Mouse (Mus musculus) hindbrain, embryonic 12.5 days (tissue): ENCODE measurements around the gene Nxpe3. TPM values are rescaled to one million over a fixed set of nuclear protein-coding genes. Genes with fewer than 3 reads are reported as not detected.

Experiments used
- ATAC-seq: fragments of 200-750 bp; cut with Nextera tagmentation; 2 replicates; pipeline ENCODE4 v1.8.0; 2017; ENCODE audit warnings: moderate TSS enrichment; ENCODE audit not compliant: low FRiP score
- H3K27ac ChIP-seq: fragments of 300-500 bp; sonication (generic); 2 replicates; pipeline ENCODE4 v1.5.1; 2016; ENCODE audit warnings: mild to moderate bottlenecking
- H3K27me3 ChIP-seq: fragments of 300-500 bp; sonication (generic); 2 replicates; pipeline ENCODE4 v1.6.1; 2016; ENCODE audit warnings: mild to moderate bottlenecking
- H3K36me3 ChIP-seq: fragments of 300-500 bp; sonication (generic); 2 replicates; pipeline ENCODE4 v1.6.1; 2016; ENCODE audit warnings: mild to moderate bottlenecking
- H3K4me1 ChIP-seq: fragments of 300-500 bp; sonication (generic); 2 replicates; pipeline ENCODE4 v1.6.1; 2016
- H3K4me2 ChIP-seq: fragments of 300-500 bp; sonication (generic); replicated peaks from 2 replicates; pipeline ENCODE4 v1.6.1; 2016; ENCODE audit warnings: mild to moderate bottlenecking
- H3K4me3 ChIP-seq: fragments of 300-500 bp; sonication (generic); 2 replicates; pipeline ENCODE4 v1.5.1; 2016; ENCODE audit warnings: mild to moderate bottlenecking
- H3K9ac ChIP-seq: fragments of 300-500 bp; sonication (generic); 2 replicates; pipeline ENCODE4 v1.6.1; 2016; ENCODE audit warnings: mild to moderate bottlenecking, moderate library complexity
- H3K9me3 ChIP-seq: fragments of 300-500 bp; sonication (generic); replicated peaks from 2 replicates; pipeline ENCODE4 v1.6.1; 2016; ENCODE audit warnings: mild to moderate bottlenecking
- WGBS: fragments of 180-500 bp; shearing (Covaris S2); methylation state at CpG from one replicate; pipeline ENCODE4 v1.1.7; 2016; 5-methylcytosine and 5-hydroxymethylcytosine counted together
- polyA plus RNA-seq: library from polyadenylated mRNA; unstranded; fragments of >200 nt; fragmentation: Nextera tagmentation; extraction: Ambion mirVana; gene quantifications from 2 replicates; pipeline ENCODE4 v1.2.1, GENCODE M21; 2016

Gene Nxpe3
- 0.77 and 1.1 TPM in 2 replicates for polyA plus RNA-seq

DNA sequence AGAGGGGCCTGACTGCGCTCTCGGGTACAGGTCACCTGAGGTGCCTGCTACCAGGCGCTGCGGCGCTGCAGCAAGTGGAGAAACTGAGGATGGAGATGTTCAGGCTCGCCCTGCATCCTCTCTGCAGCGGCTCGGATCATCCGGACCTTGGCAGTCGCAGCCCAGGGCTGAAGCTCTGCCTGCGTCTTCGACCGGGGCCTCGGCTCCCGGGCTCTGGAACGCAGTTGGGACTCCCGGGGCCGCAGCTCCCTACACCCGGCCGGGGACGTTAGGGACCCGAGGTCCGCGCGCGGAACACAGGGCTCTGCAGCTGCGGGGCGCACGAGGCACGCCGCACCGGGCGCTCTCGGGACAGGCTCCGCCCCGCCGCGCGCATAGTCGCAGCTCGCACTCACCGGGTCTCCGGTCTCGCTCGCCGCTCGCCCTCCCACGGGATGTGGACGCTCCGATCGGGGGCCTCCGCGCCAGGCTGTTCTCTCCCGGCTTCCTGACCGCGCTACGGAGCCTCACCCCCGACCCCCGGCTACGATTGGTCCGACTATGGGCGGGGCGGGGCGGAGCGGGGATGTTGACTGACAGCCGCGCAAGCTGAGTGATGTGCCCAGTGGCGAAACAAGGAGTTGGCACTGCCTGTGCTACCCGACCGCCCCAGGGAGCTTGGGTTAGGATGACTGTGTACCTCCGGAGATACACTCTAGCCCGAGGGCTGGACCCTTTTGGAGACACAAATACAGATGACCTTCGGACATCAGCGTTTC, at the start of gene Nxpe3:
Gene Nxpe3 (minus strand): TSS at position 393 of the 758 bp plus-strand sequence.
- Histone ChIP-seq H3K4me1 (peaks cover 12% of the 10 kb centered on the region), H3K9me3 (no peaks in the 10 kb centered on the region), H3K4me3 (peak within 1 kb of the TSS; percentile 74), H3K36me3 (peaks cover 5% of the 10 kb centered on the region; the same call in 1 of the 2 replicates), H3K27me3 (no peaks in the 10 kb centered on the region), H3K4me2 (peak within 1 kb of the TSS; percentile 82), H3K9ac (peak within 1 kb of the TSS; percentile 77), H3K27ac (peak within 1 kb of the TSS; percentile 84)
- ATAC-seq: peak; percentile 97
- under 1% methylated on average over 72 of the region's 74 CpGs for WGBS

DNA sequence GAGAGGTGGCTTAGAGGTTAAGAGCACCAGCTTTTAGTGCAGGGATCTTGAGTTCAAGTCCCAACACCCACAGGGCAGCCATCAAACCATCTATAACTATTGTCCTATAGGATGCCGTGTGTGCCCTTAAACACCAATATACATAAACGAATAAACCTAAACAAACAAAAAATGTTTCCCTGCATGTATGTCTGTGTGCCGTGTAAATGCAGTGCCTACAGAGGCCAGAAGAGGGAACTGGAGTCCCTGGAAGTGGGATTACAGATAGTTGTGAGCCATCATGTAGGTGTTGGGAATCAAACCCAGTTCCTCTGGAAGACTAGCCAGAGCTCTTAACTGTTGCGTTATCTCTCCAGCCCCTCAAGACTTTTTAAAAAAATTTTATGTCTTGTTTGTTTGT, 45.7 kb upstream of the Nxpe3 start:
- no peak overlapping the region for H3K4me2 ChIP-seq
- WGBS: 92% methylated on average over 4 of the region's 4 CpGs
- no peaks in the 10 kb centered on the region for H3K36me3 ChIP-seq
- H3K9ac ChIP-seq: no peak overlapping the region
- ATAC-seq: no peak
- H3K27me3 ChIP-seq: no peaks in the 10 kb centered on the region
- H3K4me3 ChIP-seq: no peak overlapping the region
- H3K9me3 ChIP-seq: no peaks in the 10 kb centered on the region
- no peaks in the 10 kb centered on the region for H3K4me1 ChIP-seq
- no peak overlapping the region for H3K27ac ChIP-seq

DNA sequence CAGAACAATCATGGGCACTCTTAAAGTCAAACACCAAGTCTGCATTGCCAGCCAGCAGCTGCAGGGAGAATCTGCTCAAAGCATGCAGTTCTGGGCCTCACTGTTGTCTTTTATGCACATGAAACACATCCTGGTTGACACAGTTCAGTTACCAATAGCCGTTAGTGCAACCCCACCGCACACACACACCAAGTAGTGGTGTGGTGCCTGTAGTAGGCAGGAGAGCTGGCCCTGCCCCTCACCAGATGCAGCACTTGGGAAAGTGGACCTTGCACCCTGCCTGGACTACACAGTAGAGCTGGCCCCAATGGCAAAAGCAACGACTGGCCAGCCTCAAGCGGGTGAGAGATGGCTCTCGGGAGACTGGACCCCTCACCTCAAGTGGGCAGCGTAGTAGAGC, 44.6 kb upstream of the Nxpe3 start:
- H3K9me3 ChIP-seq: no peaks in the 10 kb centered on the region

DNA sequence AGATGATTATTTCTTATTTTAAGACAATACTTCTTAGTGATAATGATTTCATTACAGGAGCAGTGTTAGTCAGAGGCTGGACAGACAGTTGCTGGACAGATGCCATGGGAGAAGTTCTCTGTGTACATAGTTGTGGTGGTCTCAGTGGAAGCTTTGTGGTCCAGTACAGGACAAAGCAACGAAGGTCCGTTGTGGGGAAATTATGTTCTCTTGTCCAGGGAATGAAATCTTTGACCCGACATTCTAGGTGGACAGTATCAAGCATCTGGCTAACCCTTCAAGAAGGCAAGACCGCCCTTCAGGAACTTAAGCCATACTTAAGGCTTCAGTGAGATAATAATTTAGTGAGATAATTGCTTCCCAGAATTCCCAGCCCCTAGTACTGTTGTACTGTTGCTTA, 43.7 kb upstream of the Nxpe3 start:
- Histone ChIP-seq H3K4me2 (no peak overlapping the region), H3K27me3 (no peaks in the 10 kb centered on the region), H3K4me1 (no peaks in the 10 kb centered on the region), H3K9me3 (no peaks in the 10 kb centered on the region), H3K36me3 (no peaks in the 10 kb centered on the region), H3K9ac (no peak overlapping the region), H3K4me3 (no peak overlapping the region), H3K27ac (no peak overlapping the region)
- ATAC-seq: no peak
- WGBS: 92% methylated on average over 4 of the region's 4 CpGs

More for the DNA sequence above, 44.6 kb upstream of the Nxpe3 start:
- no peaks in the 10 kb centered on the region for H3K27me3 ChIP-seq
- no peaks in the 10 kb centered on the region for H3K4me1 ChIP-seq
- no peak overlapping the region for H3K27ac ChIP-seq
- H3K4me2 ChIP-seq: no peak overlapping the region
- no peaks in the 10 kb centered on the region for H3K36me3 ChIP-seq
- WGBS: 86% methylated on average over 6 of the region's 6 CpGs
- no peak overlapping the region for H3K9ac ChIP-seq
- no peak for ATAC-seq
- no peak overlapping the region for H3K4me3 ChIP-seq

DNA sequence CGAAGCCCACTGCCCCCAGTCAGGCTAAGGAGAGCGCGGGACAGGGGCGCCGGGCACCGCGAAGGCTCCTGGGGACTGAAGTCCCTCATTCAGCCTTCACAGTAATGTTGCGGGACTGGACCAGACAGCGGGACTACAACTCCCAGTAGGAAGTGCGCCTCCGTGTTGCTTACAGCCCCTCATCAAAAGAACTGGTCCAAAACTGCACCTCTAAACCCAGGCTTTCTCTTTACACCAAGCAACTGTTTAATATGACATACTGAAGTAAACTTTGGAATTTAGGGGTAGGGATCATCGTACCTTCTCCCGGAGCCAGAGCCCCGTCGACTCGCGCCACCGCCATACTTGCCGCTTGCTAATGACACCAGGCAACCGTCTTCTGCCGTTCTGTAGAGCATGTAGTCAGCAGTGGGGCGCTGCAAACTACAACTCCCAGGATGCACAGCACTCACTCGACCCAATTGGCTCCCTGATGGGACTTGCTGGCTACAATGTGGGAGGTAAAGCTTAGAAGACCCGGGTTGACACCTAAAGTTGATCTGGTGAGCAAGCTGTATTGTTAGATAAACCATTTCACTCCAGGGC, 39.5 kb upstream of the Nxpe3 start, which contains the start of gene Cep97:
Gene Cep97 (minus strand): TSS at position 403 of the 585 bp plus-strand sequence.
- peak within 1 kb of the TSS; percentile 74 for H3K4me2 ChIP-seq
- under 1% methylated on average over 24 of the region's 24 CpGs for WGBS
- H3K4me1 ChIP-seq: peaks cover 3% of the 10 kb centered on the region; the same call in 1 of the 2 replicates
- peak; percentile 100 for ATAC-seq
- peak within 1 kb of the TSS; percentile 78 for H3K4me3 ChIP-seq
- no peaks in the 10 kb centered on the region for H3K27me3 ChIP-seq
- H3K9me3 ChIP-seq: no peaks in the 10 kb centered on the region
- peak within 1 kb of the TSS; percentile 76 for H3K27ac ChIP-seq
- peaks cover 2% of the 10 kb centered on the region; the same call in 1 of the 2 replicates for H3K36me3 ChIP-seq
- peak within 1 kb of the TSS; percentile 73 for H3K9ac ChIP-seq

DNA sequence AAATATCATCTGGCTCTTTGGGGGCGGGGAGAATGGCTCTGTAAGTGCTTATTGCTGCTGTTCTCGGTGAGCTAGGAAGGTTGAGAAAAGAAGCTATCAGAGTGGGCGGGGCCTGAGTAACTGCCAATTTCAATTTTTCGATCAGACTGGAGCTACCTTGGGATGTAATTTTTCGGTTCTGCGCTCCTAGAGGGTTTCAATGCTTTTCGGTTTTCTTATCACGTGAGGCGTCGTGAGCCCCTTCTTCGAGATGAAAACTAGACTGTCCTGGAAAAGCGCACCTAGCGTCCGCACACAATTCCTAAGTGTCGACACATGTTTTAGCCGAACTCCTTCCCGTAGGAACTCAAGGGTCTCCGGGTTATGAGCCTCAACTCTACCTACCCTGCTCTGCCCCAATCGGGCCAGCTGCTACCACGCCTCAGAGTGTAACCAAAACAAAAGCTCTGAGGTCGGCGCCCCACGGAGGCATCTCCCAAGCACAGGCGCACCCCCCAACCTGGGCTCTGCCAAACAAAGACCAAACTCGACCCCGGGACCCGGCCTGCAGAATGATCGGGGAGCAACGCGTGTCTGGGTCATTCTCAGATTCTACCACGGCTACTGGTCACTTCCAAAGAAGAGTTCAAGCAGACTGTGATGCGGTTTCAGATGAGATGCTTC, 38.7 kb upstream of the Nxpe3 start:
- peak overlapping the region; percentile 76 for H3K27ac ChIP-seq
- WGBS: 1% methylated on average over 32 of the region's 32 CpGs

DNA sequence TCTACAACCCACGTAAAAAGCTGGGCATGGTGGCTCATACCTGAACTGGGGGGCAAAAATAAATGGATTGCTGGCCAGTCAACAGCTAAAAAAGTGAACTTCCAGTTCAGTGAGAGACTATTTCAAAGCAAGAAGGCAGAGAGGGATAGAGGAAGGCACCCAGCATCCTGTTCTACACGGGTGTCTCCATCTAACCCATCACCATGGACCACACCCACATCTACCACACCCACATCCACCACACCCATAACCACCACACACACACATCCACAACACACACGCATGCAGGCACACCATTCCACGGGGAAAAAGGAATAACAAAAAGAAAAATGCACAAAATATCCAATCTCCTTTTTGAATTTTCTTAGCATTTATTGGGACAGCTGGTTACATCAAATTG, 28.9 kb upstream of the Nxpe3 start:
- Histone ChIP-seq H3K9me3 (no peaks in the 10 kb centered on the region), H3K4me3 (no peak overlapping the region), H3K4me1 (no peaks in the 10 kb centered on the region), H3K27me3 (no peaks in the 10 kb centered on the region), H3K36me3 (peaks cover 61% of the 10 kb centered on the region), H3K9ac (no peak overlapping the region), H3K4me2 (no peak overlapping the region), H3K27ac (no peak overlapping the region)
- WGBS: 94% methylated on average over 4 of the region's 4 CpGs
- no peak for ATAC-seq

More for the DNA sequence above, 38.7 kb upstream of the Nxpe3 start:
- no peaks in the 10 kb centered on the region for H3K9me3 ChIP-seq
- H3K4me3 ChIP-seq: peak overlapping the region; percentile 78
- H3K4me2 ChIP-seq: peak overlapping the region; percentile 74
- H3K27me3 ChIP-seq: no peaks in the 10 kb centered on the region
- H3K36me3 ChIP-seq: peaks cover 7% of the 10 kb centered on the region
- ATAC-seq: peak; percentile 67
- H3K4me1 ChIP-seq: peaks cover 3% of the 10 kb centered on the region; the same call in 1 of the 2 replicates
- H3K9ac ChIP-seq: peak overlapping the region; percentile 73

DNA sequence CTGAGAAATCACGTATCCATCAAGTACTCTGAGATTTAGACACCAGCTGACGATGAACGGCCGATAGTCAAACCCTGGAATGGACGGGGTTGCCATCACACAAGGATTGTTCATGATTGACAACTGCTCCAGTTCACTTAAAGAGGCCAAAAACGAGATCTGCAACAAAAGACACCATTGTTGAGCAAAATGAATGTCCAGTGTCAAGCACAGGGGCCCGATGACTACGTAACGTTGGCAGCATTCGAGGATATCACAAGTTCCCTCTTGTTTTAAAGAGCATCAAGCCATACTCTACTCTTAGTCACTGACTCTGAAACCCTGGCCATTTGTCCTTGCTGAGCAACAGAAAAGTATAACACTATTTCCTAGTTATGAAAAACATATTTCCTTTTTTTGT, 27.0 kb upstream of the Nxpe3 start:
- peaks cover 66% of the 10 kb centered on the region for H3K36me3 ChIP-seq
- no peak overlapping the region for H3K4me2 ChIP-seq
- no peak overlapping the region for H3K4me3 ChIP-seq
- ATAC-seq: no peak
- H3K27me3 ChIP-seq: no peaks in the 10 kb centered on the region
- no peak overlapping the region for H3K27ac ChIP-seq
- no peak overlapping the region for H3K9ac ChIP-seq
- H3K4me1 ChIP-seq: no peaks in the 10 kb centered on the region
- no peaks in the 10 kb centered on the region for H3K9me3 ChIP-seq
- 91% methylated on average over 10 of the region's 10 CpGs for WGBS

DNA sequence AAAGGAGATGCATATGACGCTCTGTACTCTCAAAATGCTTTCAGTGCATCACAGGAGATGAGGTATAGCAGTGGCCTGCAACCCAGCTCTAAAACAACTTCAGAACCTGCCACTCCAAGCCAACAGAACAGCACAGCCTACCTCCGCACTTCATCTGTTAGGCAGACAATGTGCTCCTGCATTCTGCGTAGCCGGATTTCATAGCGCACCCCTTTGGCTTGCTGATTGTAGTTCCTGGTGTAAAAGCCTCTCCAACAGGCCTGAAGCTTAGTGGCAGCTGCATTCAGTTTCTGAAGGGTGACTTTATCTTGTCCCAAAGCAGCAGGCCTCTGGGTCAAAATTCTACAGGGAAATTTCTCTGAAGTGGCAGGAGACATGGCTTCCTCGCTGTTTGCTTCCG, 19.6 kb upstream of the Nxpe3 start:
- Histone ChIP-seq H3K9ac (no peak overlapping the region), H3K36me3 (peaks cover 78% of the 10 kb centered on the region), H3K9me3 (no peaks in the 10 kb centered on the region), H3K4me1 (no peaks in the 10 kb centered on the region), H3K27ac (no peak overlapping the region), H3K4me2 (no peak overlapping the region), H3K27me3 (no peaks in the 10 kb centered on the region), H3K4me3 (no peak overlapping the region)
- WGBS: 95% methylated on average over 7 of the region's 7 CpGs
- ATAC-seq: no peak

DNA sequence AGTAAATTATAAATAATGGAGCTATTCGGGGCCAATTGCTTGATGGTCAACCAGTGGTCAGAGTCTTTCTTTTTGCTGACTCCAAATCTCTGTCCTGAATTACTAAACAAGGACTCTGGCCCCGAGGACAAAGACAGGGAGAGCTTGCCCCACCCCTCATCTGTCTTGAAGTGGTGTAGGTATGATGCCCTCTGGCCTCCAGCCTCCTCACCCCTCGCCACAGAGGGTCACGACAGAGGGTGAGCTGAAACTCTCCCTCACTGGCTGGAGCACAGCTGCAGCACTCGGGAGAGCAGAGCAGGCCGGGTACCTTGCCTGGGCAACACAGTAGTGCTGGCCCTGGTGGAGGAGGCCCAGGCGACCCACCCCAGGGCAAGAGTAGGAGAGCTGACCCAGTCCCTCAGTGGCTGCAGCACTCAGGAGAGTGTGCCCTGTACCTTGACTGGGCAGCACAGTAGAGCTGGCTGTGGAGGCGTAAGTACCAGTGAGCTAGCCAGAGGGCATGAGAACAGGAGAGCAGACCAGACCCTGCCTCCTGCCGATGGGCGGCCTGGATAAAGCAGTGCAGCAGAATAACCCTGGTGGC, 15.2 kb upstream of the Nxpe3 start:
- Histone ChIP-seq H3K36me3 (peaks cover 65% of the 10 kb centered on the region), H3K27me3 (no peaks in the 10 kb centered on the region), H3K4me2 (no peak overlapping the region), H3K9me3 (no peaks in the 10 kb centered on the region), H3K4me3 (no peak overlapping the region), H3K27ac (no peak overlapping the region), H3K9ac (no peak overlapping the region), H3K4me1 (no peaks in the 10 kb centered on the region)
- 91% methylated on average over 10 of the region's 10 CpGs for WGBS
- ATAC-seq: no peak

DNA sequence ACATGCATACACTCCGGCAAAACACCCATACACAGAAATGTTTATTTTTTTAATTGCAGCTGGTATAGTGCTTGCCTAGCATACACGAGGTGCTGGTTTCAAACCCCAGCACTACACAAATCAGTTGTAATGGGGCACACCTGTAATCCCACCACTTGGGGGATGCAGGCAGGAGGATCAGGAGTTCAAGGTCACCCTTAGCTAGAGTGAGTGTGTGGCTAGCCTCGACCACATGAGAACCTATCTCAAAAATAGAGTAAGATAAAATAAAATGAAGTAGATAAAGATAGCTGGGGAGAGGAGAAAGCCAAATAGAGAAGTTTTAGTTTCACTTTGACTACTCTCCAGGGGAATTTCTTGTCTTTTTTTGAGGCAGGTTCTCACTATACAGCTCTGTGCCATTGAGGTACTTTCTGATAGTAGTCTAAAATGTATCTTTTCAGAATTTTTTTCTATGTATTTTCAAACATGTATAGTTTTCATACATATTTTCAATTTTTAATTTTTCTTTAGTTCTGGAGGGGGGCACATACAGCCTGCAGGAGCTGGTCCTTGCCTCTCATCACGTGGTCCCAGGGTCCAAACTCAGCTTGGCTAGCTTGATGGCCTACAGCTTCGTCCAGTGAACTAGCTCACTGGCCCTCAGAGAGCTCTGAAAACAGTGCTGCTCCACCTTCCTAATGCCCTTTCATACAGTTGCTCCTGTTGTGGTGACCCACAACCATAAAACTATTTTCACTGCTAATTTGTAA, 12.0 kb upstream of the Nxpe3 start:
- Histone ChIP-seq H3K4me1 (no peaks in the 10 kb centered on the region), H3K27me3 (no peaks in the 10 kb centered on the region), H3K4me2 (no peak overlapping the region), H3K4me3 (no peak overlapping the region), H3K9me3 (no peaks in the 10 kb centered on the region), H3K36me3 (peaks cover 53% of the 10 kb centered on the region), H3K27ac (no peak overlapping the region), H3K9ac (no peak overlapping the region)
- 95% methylated on average over 5 of the region's 5 CpGs for WGBS
- no peak for ATAC-seq
